ENCODE assay signal across 8 mouse cellular contexts in the genomic region with DNA sequence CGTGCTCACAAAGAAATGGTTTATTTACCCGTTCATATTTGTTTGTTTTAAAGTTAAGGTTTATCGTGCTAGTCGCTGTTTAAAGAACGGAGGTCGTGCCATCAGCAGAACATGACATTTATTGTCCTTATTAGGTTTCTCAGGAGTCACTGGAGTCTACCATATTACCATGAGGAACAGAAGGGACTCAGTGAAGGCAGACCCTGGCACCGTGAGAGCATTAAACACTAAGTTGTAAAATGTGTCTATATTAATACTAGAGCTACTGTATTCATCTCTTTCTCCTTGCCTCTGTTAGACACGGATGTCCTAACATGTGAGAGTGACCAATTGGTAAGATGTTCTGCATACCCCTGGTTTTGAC. TPM values are rescaled to one million over a fixed set of nuclear protein-coding genes. Genes with fewer than 3 reads are reported as not detected.
DNase-seq lines count a peak whose midpoint lies in the region; ATAC-seq and TF ChIP-seq lines count a peak whose summit lies in the region.

No protein-coding gene starts in this region.

- peaks cover 4% of the 10 kb centered on the region; the same call in 1 of the 2 replicates for H3K4me1 ChIP-seq in kidney, embryonic 14.5 days (ENCODE audit: control insufficient read depth, insufficient read depth, low read length)
- peaks cover 0 to 5% of the 10 kb centered on the region in 2 experiments; a peak in 1 of 4 replicates for H3K4me1 ChIP-seq in MEL (ENCODE audit: control insufficient read depth in 1 of 2, insufficient read depth in 2 of 2, low read length in 2 of 2)
- peaks cover 20% of the 10 kb centered on the region for H3K4me1 ChIP-seq in forebrain, embryonic 12.5 days
- H3K4me1 ChIP-seq in liver, embryonic 13.5 days (replicated peaks), result peaks cover 13% of the 10 kb centered on the region
- no peaks in the 10 kb centered on the region for H3K4me1 ChIP-seq in small intestine, adult 2 months (ENCODE audit: control insufficient read depth, insufficient read depth, insufficient read length, low read length)

- peak overlapping the region; percentile 84; the same call in 1 of the 2 replicates for H3K9ac ChIP-seq in kidney, embryonic 14.5 days (ENCODE audit: low read depth, low read length)
- peak overlapping the region; percentile 95 for H3K9ac ChIP-seq in MEL (ENCODE audit: control insufficient read depth, low read depth, low read length, poor library complexity, severe bottlenecking)
- H3K9ac ChIP-seq in forebrain, embryonic 12.5 days, result peak overlapping the region; percentile 78; the same call in 1 of the 2 replicates
- peak overlapping the region; percentile 82 for H3K9ac ChIP-seq in liver, embryonic 13.5 days

- DNase-seq in kidney, adult 8-10 months, result no peak
- no peak for DNase-seq in MEL (ENCODE audit: low read depth, low spot score)
- DNase-seq in liver, embryonic 13.5 days, result no peak
- DNase-seq in left cerebral cortex, adult 11 months (ENCODE audit: low spot score), result no peak
- DNase-seq in left cerebral cortex, postnatal 10 days (ENCODE audit: extremely low spot score in 1 of 2, low spot score in 2 of 2), result no peak

- 0 out of 2 replicates have a peak overlapping the region, but pooled peaks have one; percentile 24 for H3K27ac ChIP-seq in kidney, embryonic 14.5 days (ENCODE audit: low read depth, low read length)
- peak overlapping the region; percentile 76 for H3K27ac ChIP-seq in MEL (ENCODE audit: control insufficient read depth, low read depth, low read length)
- 0 out of 2 replicates have a peak overlapping the region, but pooled peaks have one; percentile 61 for H3K27ac ChIP-seq in forebrain, embryonic 12.5 days
- H3K27ac ChIP-seq in liver, embryonic 13.5 days, result no peak overlapping the region
- no peak overlapping the region for H3K27ac ChIP-seq in small intestine, adult 2 months (ENCODE audit: insufficient read depth, low read depth, low read length)

- peaks cover 10% of the 10 kb centered on the region for H3K79me2 ChIP-seq in MEL (ENCODE audit: control insufficient read depth, insufficient read depth, low read length, poor library complexity)

- TF ChIP-seq POLR2A in MEL (IDR thresholded peaks at IDR 0.05; ENCODE audit: control insufficient read depth in 1 of 2, insufficient read depth in 1 of 2, low read depth in 1 of 2, low read length in 2 of 2, poor library complexity in 1 of 2), result no peak
- TF ChIP-seq POLR2A in small intestine, adult 2 months (IDR thresholded peaks at IDR 0.05; ENCODE audit: low read depth, low read length), result no peak

- WGBS in kidney, embryonic 14.5 days, result 13% methylated on average over 8 of the region's 8 CpGs
- 14% methylated on average over 8 of the region's 8 CpGs for whole genome bisulfite sequencing in forebrain, embryonic 12.5 days
- 15% methylated on average over 8 of the region's 8 CpGs for WGBS in liver, embryonic 13.5 days (ENCODE audit: insufficient replicate concordance)
- WGBS in small intestine, adult 2 months, result 11% methylated on average over 8 of the region's 8 CpGs

- no peak for TF ChIP-seq EP300 in MEL (IDR thresholded peaks at IDR 0.05; ENCODE audit: low read depth in 1 of 2, low read length in 2 of 2)

- TF ChIP-seq RAD21 in MEL (IDR thresholded peaks at IDR 0.05; ENCODE audit: low read depth, low read length), result no peak

- intact Hi-C loops in left cerebral cortex, postnatal 10 days (cut with DNase I), result no loop called here

- peak overlapping the region; percentile 67 for H3K4me2 ChIP-seq in kidney, embryonic 14.5 days (replicated peaks; ENCODE audit: low read depth, low read length)
- peak overlapping the region; percentile 80 for H3K4me2 ChIP-seq in forebrain, embryonic 12.5 days
- H3K4me2 ChIP-seq in liver, embryonic 13.5 days, result peak overlapping the region; percentile 79

- ATAC-seq in kidney, embryonic 14.5 days (ENCODE audit: low FRiP score, low TSS enrichment), result peak; percentile 51
- peak; percentile 57; the same call in 1 of the 2 replicates for ATAC-seq in forebrain, embryonic 12.5 days (ENCODE audit: low FRiP score)
- peak; percentile 16; the same call in 1 of the 2 replicates for ATAC-seq in liver, embryonic 13.5 days (ENCODE audit: low read depth)

- peak overlapping the region; percentile 93 for H3K4me3 ChIP-seq in kidney, embryonic 14.5 days (ENCODE audit: low read length)
- H3K4me3 ChIP-seq in MEL (ENCODE audit: control insufficient read depth in 1 of 2, insufficient read depth in 1 of 2, low read depth in 2 of 2, low read length in 2 of 2), result peak overlapping the region; percentile 79 to 89
- H3K4me3 ChIP-seq in forebrain, embryonic 12.5 days (replicated peaks), result peak overlapping the region; percentile 94
- peak overlapping the region; percentile 87 for H3K4me3 ChIP-seq in liver, embryonic 13.5 days (replicated peaks)
- peak overlapping the region; percentile 95 for H3K4me3 ChIP-seq in small intestine, adult 2 months (ENCODE audit: low read depth, low read length)

- peaks cover 29% of the 10 kb centered on the region for H3K36me3 ChIP-seq in kidney, embryonic 14.5 days (ENCODE audit: control insufficient read depth, insufficient read depth, low read length)
- peaks cover 6 to 20% of the 10 kb centered on the region in 2 experiments; a peak in 3 of 4 replicates for H3K36me3 ChIP-seq in MEL (ENCODE audit: control insufficient read depth in 1 of 2, insufficient read depth in 2 of 2, low read length in 2 of 2)
- H3K36me3 ChIP-seq in forebrain, embryonic 12.5 days (replicated peaks), result peaks cover 30% of the 10 kb centered on the region
- H3K36me3 ChIP-seq in liver, embryonic 13.5 days, result peaks cover 27% of the 10 kb centered on the region
- H3K36me3 ChIP-seq in small intestine, adult 2 months (ENCODE audit: control insufficient read depth, insufficient read depth, low read length), result peaks cover 17% of the 10 kb centered on the region

- TF ChIP-seq CTCF in MEL (IDR thresholded peaks at IDR 0.05 in 2 of 3, conservative IDR thresholded peaks at IDR 0.05 in 1 of 3; ENCODE audit: control insufficient read depth in 1 of 3, insufficient read depth in 1 of 3, low read depth in 2 of 3, low read length in 3 of 3, poor library complexity in 1 of 3, severe bottlenecking in 1 of 3), result no peak
- TF ChIP-seq CTCF in small intestine, adult 2 months (IDR thresholded peaks at IDR 0.05; ENCODE audit: extremely low read depth, insufficient read length, insufficient replicate concordance, low read depth, low read length), result no peak

- no peaks in the 10 kb centered on the region for H3K27me3 ChIP-seq in kidney, embryonic 14.5 days (ENCODE audit: control insufficient read depth, insufficient read depth, low read length)
- H3K27me3 ChIP-seq in MEL (ENCODE audit: control insufficient read depth in 1 of 2, insufficient read depth in 2 of 2, low read length in 2 of 2), result peaks cover 0 to 1% of the 10 kb centered on the region in 2 experiments; a peak in 3 of 4 replicates
- H3K27me3 ChIP-seq in forebrain, embryonic 12.5 days, result 0 out of 2 replicates have a peak, but pooled peaks cover 8% of the 10 kb centered on the region
- H3K27me3 ChIP-seq in liver, embryonic 13.5 days, result no peaks in the 10 kb centered on the region
- no peaks in the 10 kb centered on the region for H3K27me3 ChIP-seq in small intestine, adult 2 months (ENCODE audit: control insufficient read depth, insufficient read depth, low read length)

- no peaks in the 10 kb centered on the region for H3K9me3 ChIP-seq in kidney, embryonic 14.5 days (ENCODE audit: control insufficient read depth, low read length)
- no peaks in the 10 kb centered on the region for H3K9me3 ChIP-seq in MEL (replicated peaks; ENCODE audit: insufficient read depth, low read length)
- H3K9me3 ChIP-seq in forebrain, embryonic 12.5 days, result no peaks in the 10 kb centered on the region
- H3K9me3 ChIP-seq in liver, embryonic 13.5 days (replicated peaks), result no peaks in the 10 kb centered on the region

TF ChIP-seq in MEL, 35 proteins besides CTCF, POLR2A, EP300 and RAD21:
- TF ChIP-seq ZKSCAN1 (IDR thresholded peaks at IDR 0.05; ENCODE audit: low read depth, low read length) (no peak), ELF1 (IDR thresholded peaks at IDR 0.05; ENCODE audit: low read depth, low read length) (no peak), MYC (IDR thresholded peaks at IDR 0.05; ENCODE audit: low read depth, low read length) (peak; percentile 3; the same call in 1 of the 2 replicates)

RNA-seq across cellular contexts. Expression of gene Thumpd1, which starts 0.3 kb away (rescaled TPM):
- polyA plus RNA-seq in kidney, embryonic 14.5 days (2014; fragmentation: Nextera tagmentation; extraction: Ambion mirVana), result 55.0 and 89.8 TPM in 2 replicates
- 56.7 and 67.5 TPM in 2 replicates for total RNA-seq in MEL (2012; rRNA removed)
- 10 to 100 TPM in 1 of 2 experiments, not detected in 1; 56.4 TPM for polyA plus RNA-seq in MEL (2012; ENCODE audit: insufficient read depth in 1 of 2, insufficient read length in 2 of 2, low read depth in 1 of 2, low replicate concordance in 2 of 2, missing spikeins in 1 of 2)
- polyA plus RNA-seq in forebrain, embryonic 12.5 days (2016; fragmentation: Nextera tagmentation; extraction: Ambion mirVana), result 89.6 and 94.4 TPM in 2 replicates
- 35.7 and 40.8 TPM in 2 replicates for polyA plus RNA-seq in liver, embryonic 13.5 days (2015; fragmentation: Nextera tagmentation; extraction: Ambion mirVana)
- 7.8 and 8.4 TPM in 2 replicates for polyA plus RNA-seq in small intestine, adult 2 months (2012; rRNA removed)
- total RNA-seq in left cerebral cortex, postnatal 10 days (2021), result 10 to 100 TPM; 42.0 to 43.7 TPM

RNA-seq across cellular contexts. Expression of gene Acsm4, which starts 31.1 kb away (rescaled TPM):
- polyA plus RNA-seq in kidney, embryonic 14.5 days (2014; fragmentation: Nextera tagmentation; extraction: Ambion mirVana), result not detected in 2 replicates
- not detected in 2 replicates for total RNA-seq in MEL (2012; rRNA removed)
- not detected for polyA plus RNA-seq in MEL (2012; ENCODE audit: insufficient read depth in 1 of 2, insufficient read length in 2 of 2, low read depth in 1 of 2, low replicate concordance in 2 of 2, missing spikeins in 1 of 2)
- 5.5 and 10.6 TPM in 2 replicates for polyA plus RNA-seq in forebrain, embryonic 12.5 days (2016; fragmentation: Nextera tagmentation; extraction: Ambion mirVana)
- not detected in 2 replicates for polyA plus RNA-seq in liver, embryonic 13.5 days (2015; fragmentation: Nextera tagmentation; extraction: Ambion mirVana)
- polyA plus RNA-seq in small intestine, adult 2 months (2012; rRNA removed), result not detected in 2 replicates
- total RNA-seq in left cerebral cortex, postnatal 10 days (2021), result not detected

RNA-seq across cellular contexts. Expression of gene Acsm3, which starts 39.8 kb away (rescaled TPM):
- polyA plus RNA-seq in kidney, embryonic 14.5 days (2014; fragmentation: Nextera tagmentation; extraction: Ambion mirVana), result 0.16 and 0.74 TPM in 2 replicates
- 0.08 TPM in 1 of 2 replicates, not detected in the other for total RNA-seq in MEL (2012; rRNA removed)
- polyA plus RNA-seq in MEL (2012; ENCODE audit: insufficient read depth in 1 of 2, insufficient read length in 2 of 2, low read depth in 1 of 2, low replicate concordance in 2 of 2, missing spikeins in 1 of 2), result under 1 TPM in 1 of 2 experiments, not detected in 1; 0.54 TPM
- 0.15 and 0.22 TPM in 2 replicates for polyA plus RNA-seq in forebrain, embryonic 12.5 days (2016; fragmentation: Nextera tagmentation; extraction: Ambion mirVana)
- polyA plus RNA-seq in liver, embryonic 13.5 days (2015; fragmentation: Nextera tagmentation; extraction: Ambion mirVana), result 0.93 and 1.7 TPM in 2 replicates
- polyA plus RNA-seq in small intestine, adult 2 months (2012; rRNA removed), result 0.67 and 4.1 TPM in 2 replicates
- not detected for total RNA-seq in left cerebral cortex, postnatal 10 days (2021)

Comparison
In these comparisons a context has a peak if more than half of its experiments do, and no peak if none do; other contexts are left out.
1. H3K27ac ChIP-seq: peak in kidney, embryonic 14.5 days (single experiment), MEL (single experiment) and forebrain, embryonic 12.5 days (single experiment); none in liver, embryonic 13.5 days (single experiment) and small intestine, adult 2 months (single experiment).
2. Peak in every context shown above with its lines, with median percentiles within 50 percentile points of each other: ATAC-seq, H3K4me2 ChIP-seq, H3K4me3 ChIP-seq and H3K9ac ChIP-seq.